Mouse (Mus musculus) embryonic facial prominence, embryonic 14.5 days (tissue): ENCODE data around the gene Copg2. TPM values are rescaled to one million over a fixed set of nuclear protein-coding genes. Genes with fewer than 3 reads are reported as not detected.

ENCODE experiments used
- ATAC-seq: fragments of 200-750 bp; cut with Nextera tagmentation; 2 replicates; pipeline ENCODE4 v1.8.0; 2017; ENCODE audit warnings: low read depth, moderate number of reproducible peaks, moderate TSS enrichment
- DNase-seq: peaks from one replicate; pipeline ENCODE4 v3.0.0-alpha.2; 2015; ENCODE audit warnings: low spot score
- H3K27ac ChIP-seq: fragments of 300-500 bp; sonication (generic); replicated peaks from 2 replicates; pipeline ENCODE4 v1.5.1; 2014; ENCODE audit warnings: low read depth, mild to moderate bottlenecking, low read length, moderate library complexity
- H3K27me3 ChIP-seq: fragments of 300-500 bp; sonication (generic); replicated peaks from 2 replicates; pipeline ENCODE4 v1.6.1; 2014; ENCODE audit warnings: low read length; ENCODE audit not compliant: control insufficient read depth, insufficient read depth
- H3K36me3 ChIP-seq: fragments of 300-500 bp; sonication (generic); 2 replicates; pipeline ENCODE4 v1.6.1; 2014; ENCODE audit warnings: low read length, mixed read lengths; ENCODE audit not compliant: control insufficient read depth, insufficient read depth
- H3K4me1 ChIP-seq: fragments of 300-500 bp; sonication (generic); 2 replicates; pipeline ENCODE4 v1.6.1; 2014; ENCODE audit warnings: antibody characterized with exemption, low read length; ENCODE audit not compliant: control insufficient read depth, insufficient read depth
- H3K4me2 ChIP-seq: fragments of 300-500 bp; sonication (generic); 2 replicates; pipeline ENCODE4 v1.6.1; 2014; ENCODE audit warnings: low read depth, mild to moderate bottlenecking, low read length, moderate library complexity, mixed read lengths
- H3K4me3 ChIP-seq: fragments of 300-500 bp; sonication (generic); 2 replicates; pipeline ENCODE4 v1.5.1; 2014; ENCODE audit warnings: low read depth, mild to moderate bottlenecking, low read length
- H3K9ac ChIP-seq: fragments of 300-500 bp; sonication (generic); 2 replicates; pipeline ENCODE4 v1.6.1; 2014; ENCODE audit warnings: low read depth, mild to moderate bottlenecking, low read length, moderate library complexity, mixed read lengths
- H3K9me3 ChIP-seq: fragments of 300-500 bp; sonication (generic); 2 replicates; pipeline ENCODE4 v1.6.1; 2016; ENCODE audit warnings: low read length; ENCODE audit not compliant: control insufficient read depth
- WGBS: fragments of 180-500 bp; shearing (Covaris S2); extraction: QIAGEN DNeasy Blood & Tissue Kit; methylation state at CpG from one replicate; pipeline ENCODE4 v1.1.7; 2014; 5-methylcytosine and 5-hydroxymethylcytosine counted together
- polyA plus RNA-seq: library from polyadenylated mRNA; unstranded; fragments of >200 nt; fragmentation: Nextera tagmentation; extraction: Ambion mirVana; gene quantifications from 2 replicates; pipeline ENCODE4 v1.2.1, GENCODE M21; 2014

Gene Copg2
- polyA plus RNA-seq, result 29.0 and 31.3 TPM in 2 replicates

- H3K4me1 ChIP-seq, result peaks cover 13% of the 10 kb centered on the region
- no peaks in the 10 kb centered on the region for H3K36me3 ChIP-seq
- H3K4me3 ChIP-seq, result peak within 1 kb of the TSS; percentile 61
- peak within 1 kb of the TSS; percentile 95 for H3K27ac ChIP-seq
- H3K4me2 ChIP-seq, result peak within 1 kb of the TSS; percentile 54
- ATAC-seq, result peak; percentile 99
- DNase-seq, result peak; percentile 96
- no peaks in the 10 kb centered on the region for H3K9me3 ChIP-seq
- H3K27me3 ChIP-seq, result no peaks in the 10 kb centered on the region
- 0% methylated on average over 30 of the region's 83 CpGs for WGBS
- peak within 1 kb of the TSS; percentile 74 for H3K9ac ChIP-seq
Measured at GRCm38 (mm10) chr6:30896195-30896985, at the start of gene Copg2. Gene Copg2, minus strand, starts transcription at chr6:30896794.

DNA sequence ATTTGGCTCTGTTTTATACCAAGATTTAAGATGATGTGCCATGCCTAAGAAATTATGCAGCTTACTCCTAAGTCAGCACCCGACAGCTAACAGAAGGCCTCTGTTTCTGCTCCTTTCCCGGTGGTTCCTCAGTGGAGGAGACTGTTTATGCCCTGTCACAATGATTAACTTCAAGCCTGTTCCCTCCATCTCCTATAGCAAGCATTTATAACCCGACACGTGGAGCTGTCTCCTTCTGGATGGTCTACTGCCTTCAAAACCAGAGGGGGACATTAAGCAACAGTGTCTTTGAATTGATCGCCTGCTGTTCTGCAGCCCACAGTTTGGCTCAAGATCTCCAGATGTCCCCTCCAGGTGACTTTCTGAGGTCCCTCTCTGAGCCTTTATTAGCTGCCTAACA, 42.7 kb upstream of the Copg2 start:
- 61% methylated on average over 5 of the region's 5 CpGs for WGBS

DNA sequence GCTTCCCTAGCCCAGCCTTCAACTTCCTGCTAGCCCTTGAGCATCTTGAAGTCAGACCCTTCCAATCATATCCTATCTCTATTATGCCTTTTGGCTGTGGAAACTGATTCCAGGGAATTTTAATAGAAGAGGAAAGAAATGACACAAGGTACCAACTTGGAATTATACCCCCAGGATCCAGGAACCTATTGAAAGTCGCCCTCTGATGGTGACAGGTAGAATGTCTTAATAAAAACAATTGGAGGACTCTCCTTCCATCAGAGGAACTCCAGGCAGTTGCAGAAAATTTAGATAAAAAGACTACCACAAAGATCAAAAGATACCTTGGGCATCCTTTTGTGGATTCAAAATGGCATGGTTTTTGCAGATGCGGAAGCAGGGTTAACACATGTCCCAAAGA, 26.2 kb upstream of the Copg2 start:
- H3K4me2 ChIP-seq, result no peak overlapping the region
- H3K4me1 ChIP-seq, result no peaks in the 10 kb centered on the region
- H3K27me3 ChIP-seq, result no peaks in the 10 kb centered on the region
- no peak overlapping the region for H3K27ac ChIP-seq
- no peaks in the 10 kb centered on the region for H3K9me3 ChIP-seq
- DNase-seq (peak; percentile 29), ATAC-seq (no peak)
- WGBS, result 45% methylated on average over 2 of the region's 2 CpGs
- no peaks in the 10 kb centered on the region for H3K36me3 ChIP-seq
- H3K4me3 ChIP-seq, result no peak overlapping the region
- no peak overlapping the region for H3K9ac ChIP-seq

More for the DNA sequence above, 42.7 kb upstream of the Copg2 start:
- H3K4me1 ChIP-seq, result no peaks in the 10 kb centered on the region
- no peaks in the 10 kb centered on the region for H3K9me3 ChIP-seq
- H3K36me3 ChIP-seq, result no peaks in the 10 kb centered on the region
- H3K9ac ChIP-seq, result no peak overlapping the region
- H3K27me3 ChIP-seq, result no peaks in the 10 kb centered on the region
- no peak for ATAC-seq
- no peak overlapping the region for H3K4me3 ChIP-seq
- H3K4me2 ChIP-seq, result no peak overlapping the region
- DNase-seq, result no peak
- H3K27ac ChIP-seq, result no peak overlapping the region

- DNase-seq (no peak), ATAC-seq (no peak)
- H3K4me1 ChIP-seq, result no peaks in the 10 kb centered on the region
- WGBS, result 59% methylated on average over 10 of the region's 11 CpGs
- H3K4me3 ChIP-seq, result no peak overlapping the region
- no peak overlapping the region for H3K27ac ChIP-seq
- peak overlapping the region; percentile 46 for H3K4me2 ChIP-seq
- no peaks in the 10 kb centered on the region for H3K27me3 ChIP-seq
- H3K36me3 ChIP-seq, result no peaks in the 10 kb centered on the region
- no peak overlapping the region for H3K9ac ChIP-seq
- H3K9me3 ChIP-seq, result no peaks in the 10 kb centered on the region
Measured at GRCm38 (mm10) chr6:30921826-30922225, 25.2 kb upstream of the Copg2 start.

- no peaks in the 10 kb centered on the region for H3K27me3 ChIP-seq
- no peak overlapping the region for H3K9ac ChIP-seq
- no peaks in the 10 kb centered on the region for H3K9me3 ChIP-seq
- peak overlapping the region; percentile 7 for H3K4me3 ChIP-seq
- ATAC-seq (peak; percentile 22; the same call in 1 of the 2 replicates), DNase-seq (peak; percentile 76)
- no peaks in the 10 kb centered on the region for H3K4me1 ChIP-seq
- 38% methylated on average over 21 of the region's 21 CpGs for WGBS
- H3K36me3 ChIP-seq, result no peaks in the 10 kb centered on the region
- H3K27ac ChIP-seq, result no peak overlapping the region
- H3K4me2 ChIP-seq, result peak overlapping the region; percentile 46
Measured at GRCm38 (mm10) chr6:30920834-30921675, 24.5 kb upstream of the Copg2 start.

GRCm38 (mm10) chr6:30915473-30915872, 18.9 kb upstream of the Copg2 start, which contains the start of gene Tsga13:
Gene Tsga13, minus strand, starts transcription at chr6:30915573.
- no peak within 1 kb of the TSS for H3K4me3 ChIP-seq
- WGBS, result 98% methylated on average over 2 of the region's 2 CpGs
- no peak within 1 kb of the TSS for H3K9ac ChIP-seq
- ATAC-seq (no peak), DNase-seq (no peak)
- H3K36me3 ChIP-seq, result no peaks in the 10 kb centered on the region
- no peaks in the 10 kb centered on the region for H3K9me3 ChIP-seq
- no peak within 1 kb of the TSS for H3K27ac ChIP-seq
- H3K4me2 ChIP-seq, result no peak within 1 kb of the TSS
- H3K27me3 ChIP-seq, result no peaks in the 10 kb centered on the region
- H3K4me1 ChIP-seq, result no peaks in the 10 kb centered on the region

DNA sequence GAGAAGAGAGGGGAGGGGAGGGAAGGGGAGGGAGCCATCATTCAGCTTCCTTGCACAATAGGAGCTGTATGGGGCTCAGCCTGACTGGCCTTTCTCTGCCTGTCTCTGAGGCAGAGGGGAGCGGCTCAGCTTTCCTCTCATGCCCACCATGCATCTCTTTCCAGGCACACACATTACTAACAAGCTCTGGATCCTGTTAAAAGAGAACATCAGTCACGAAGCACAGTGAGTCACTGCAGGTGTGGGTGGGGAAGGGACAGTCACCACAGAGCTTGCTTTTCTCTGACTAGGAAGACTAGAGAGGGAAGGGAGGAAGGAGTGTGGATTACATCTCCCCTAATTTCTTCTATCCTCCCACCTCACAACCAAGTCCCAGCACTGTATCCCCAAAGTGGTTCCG, 11.4 kb upstream of the Copg2 start:
- WGBS, result 49% methylated on average over 3 of the region's 3 CpGs
- H3K9ac ChIP-seq, result no peak overlapping the region
- ATAC-seq (no peak), DNase-seq (no peak)
- no peaks in the 10 kb centered on the region for H3K9me3 ChIP-seq
- no peaks in the 10 kb centered on the region for H3K4me1 ChIP-seq
- H3K27me3 ChIP-seq, result no peaks in the 10 kb centered on the region
- no peak overlapping the region for H3K4me2 ChIP-seq
- H3K4me3 ChIP-seq, result no peak overlapping the region
- no peak overlapping the region for H3K27ac ChIP-seq
- H3K36me3 ChIP-seq, result no peaks in the 10 kb centered on the region

- ATAC-seq (no peak), DNase-seq (no peak)
- H3K4me1 ChIP-seq, result no peaks in the 10 kb centered on the region
- no peak overlapping the region for H3K27ac ChIP-seq
- H3K4me3 ChIP-seq, result no peak overlapping the region
- WGBS, result 59% methylated on average over 5 of the region's 5 CpGs
- H3K27me3 ChIP-seq, result no peaks in the 10 kb centered on the region
- H3K36me3 ChIP-seq, result no peaks in the 10 kb centered on the region
- H3K9ac ChIP-seq, result no peak overlapping the region
- no peak overlapping the region for H3K4me2 ChIP-seq
- no peaks in the 10 kb centered on the region for H3K9me3 ChIP-seq
Measured at GRCm38 (mm10) chr6:30904911-30905310, 8.3 kb upstream of the Copg2 start.
